Mouse (Mus musculus) kidney, embryonic 15.5 days (tissue): ENCODE measurements around the gene Inpp5f. TPM values are rescaled to one million over a fixed set of nuclear protein-coding genes. Genes with fewer than 3 reads are reported as not detected.

Experiments used
- polyA plus RNA-seq: library from polyadenylated mRNA; unstranded; fragments of >200 nt; fragmentation: Nextera tagmentation; extraction: Ambion mirVana; gene quantifications from 2 replicates; pipeline ENCODE4 v1.2.1, GENCODE M21; 2015

The Inpp5f gene
- polyA plus RNA-seq, 1 experiment from 2014 or later = 25.6 TPM

Other genes starting within 250 kb of the Inpp5f start
- 5.8 and 7.1 TPM in 2 replicates for gene Rgs10, start 192.6 kb upstream of the Inpp5f start, polyA plus RNA-seq
- gene Tial1, start 149.6 kb upstream of the Inpp5f start, polyA plus RNA-seq = 24.0 and 27.1 TPM in 2 replicates
- 12.7 and 14.2 TPM in 2 replicates for gene Bag3, start 87.7 kb upstream of the Inpp5f start, polyA plus RNA-seq
- 66.0 and 67.2 TPM in 2 replicates for gene Mcmbp, start 129.2 kb downstream of the Inpp5f start, polyA plus RNA-seq
- gene Sec23ip, start 133.6 kb downstream of the Inpp5f start, polyA plus RNA-seq = 38.1 and 38.4 TPM in 2 replicates